Mouse (Mus musculus): ENCODE measurements around the gene Pnmt. TPM values are rescaled to one million over a fixed set of nuclear protein-coding genes. Genes with fewer than 3 reads are reported as not detected.

Gene Pnmt
- polyA plus RNA-seq, 1 experiment from 2014 or later: not detected

DNA sequence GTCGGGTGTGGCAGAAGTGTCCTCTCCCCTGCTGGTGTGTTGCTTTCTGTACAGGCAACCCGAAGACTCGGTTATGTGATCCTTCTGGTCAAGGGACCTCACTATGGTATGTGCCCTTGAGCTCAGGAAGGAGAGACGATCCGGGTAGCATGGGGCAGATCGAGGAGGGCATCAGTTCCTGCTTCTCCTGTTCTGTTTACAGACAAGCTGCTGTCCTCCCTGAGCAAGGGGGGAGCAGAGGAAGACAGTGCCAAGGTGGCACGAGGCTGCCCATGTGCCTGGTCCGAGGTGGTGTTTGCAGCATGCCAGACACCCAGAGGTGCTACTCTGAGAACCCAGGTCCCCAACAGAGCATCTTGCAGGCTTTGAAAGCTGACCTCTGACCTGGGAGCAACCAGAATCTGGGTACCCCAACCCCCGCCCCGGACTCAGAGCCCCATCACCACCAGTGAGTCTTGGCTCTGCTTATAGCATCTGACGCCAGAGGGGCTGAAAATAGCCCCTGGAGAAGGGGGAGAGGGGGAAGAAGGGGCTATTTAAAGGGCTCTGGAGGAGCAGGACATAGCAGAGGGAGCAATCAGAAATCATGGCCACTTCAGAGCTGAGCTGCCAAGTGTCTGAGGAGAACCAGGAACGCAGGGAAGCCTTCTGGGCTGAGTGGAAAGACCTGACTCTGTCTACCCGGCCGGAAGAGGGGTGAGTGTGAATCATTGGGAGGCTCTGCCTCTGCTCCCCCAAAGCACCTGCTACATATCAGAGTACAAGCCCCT is 2.8 kb upstream of the Pnmt start, which contains the start of gene Tcap:
Tcap (plus strand) TSS at position 551 of the 770 bp plus-strand sequence.
- H3K4me1 ChIP-seq (ENCODE audit: control insufficient read depth, insufficient read depth, low read length): no peaks in the 10 kb centered on the region
- no peak within 1 kb of the TSS for H3K4me2 ChIP-seq (replicated peaks; ENCODE audit: low read depth, low read length)
- WGBS: 62% methylated on average over 14 of the region's 14 CpGs
- no peak within 1 kb of the TSS for H3K27ac ChIP-seq (ENCODE audit: low read length)
- H3K9ac ChIP-seq (replicated peaks; ENCODE audit: low read depth, low read length): no peak within 1 kb of the TSS
- H3K27me3 ChIP-seq (ENCODE audit: control insufficient read depth, insufficient read depth, low read length): peaks cover 9% of the 10 kb centered on the region; the same call in 1 of the 2 replicates
- ATAC-seq (ENCODE audit: insufficient number of reproducible peaks, insufficient read depth, low FRiP score, low read depth): no peak
- H3K9me3 ChIP-seq (ENCODE audit: control insufficient read depth, low read depth, low read length): no peaks in the 10 kb centered on the region
- H3K4me3 ChIP-seq (ENCODE audit: low read depth, low read length): no peak within 1 kb of the TSS
- H3K36me3 ChIP-seq (ENCODE audit: control insufficient read depth, insufficient read depth, low read length): peaks cover 23% of the 10 kb centered on the region

DNA sequence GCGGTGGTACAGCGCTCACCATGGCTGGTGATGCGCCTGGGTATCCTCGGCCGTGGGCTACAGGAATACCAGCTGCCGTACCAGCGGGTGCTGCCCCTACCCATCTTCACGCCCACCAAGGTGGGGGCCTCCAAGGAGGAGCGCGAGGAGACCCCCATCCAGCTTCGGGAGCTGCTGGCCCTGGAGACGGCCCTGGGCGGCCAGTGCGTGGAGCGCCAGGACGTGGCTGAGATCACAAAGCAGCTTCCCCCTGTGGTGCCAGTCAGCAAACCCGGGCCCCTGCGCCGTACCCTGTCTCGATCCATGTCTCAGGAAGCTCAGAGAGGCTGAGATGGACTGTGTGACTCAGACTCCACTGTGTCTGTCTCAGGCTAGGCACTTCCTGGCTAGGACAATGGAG is 2.0 kb upstream of the Pnmt start:
- no peak for ATAC-seq (ENCODE audit: insufficient number of reproducible peaks, insufficient read depth, low FRiP score, low read depth)
- no peak overlapping the region for H3K27ac ChIP-seq (ENCODE audit: low read length)
- no peaks in the 10 kb centered on the region for H3K9me3 ChIP-seq (ENCODE audit: control insufficient read depth, low read depth, low read length)
- 82% methylated on average over 20 of the region's 20 CpGs for WGBS
- peaks cover 16% of the 10 kb centered on the region for H3K36me3 ChIP-seq (ENCODE audit: control insufficient read depth, insufficient read depth, low read length)
- H3K9ac ChIP-seq (replicated peaks; ENCODE audit: low read depth, low read length): no peak overlapping the region
- no peaks in the 10 kb centered on the region for H3K4me1 ChIP-seq (ENCODE audit: control insufficient read depth, insufficient read depth, low read length)
- H3K27me3 ChIP-seq (ENCODE audit: control insufficient read depth, insufficient read depth, low read length): peaks cover 9% of the 10 kb centered on the region; the same call in 1 of the 2 replicates
- no peak overlapping the region for H3K4me2 ChIP-seq (replicated peaks; ENCODE audit: low read depth, low read length)
- no peak overlapping the region for H3K4me3 ChIP-seq (ENCODE audit: low read depth, low read length)

DNA sequence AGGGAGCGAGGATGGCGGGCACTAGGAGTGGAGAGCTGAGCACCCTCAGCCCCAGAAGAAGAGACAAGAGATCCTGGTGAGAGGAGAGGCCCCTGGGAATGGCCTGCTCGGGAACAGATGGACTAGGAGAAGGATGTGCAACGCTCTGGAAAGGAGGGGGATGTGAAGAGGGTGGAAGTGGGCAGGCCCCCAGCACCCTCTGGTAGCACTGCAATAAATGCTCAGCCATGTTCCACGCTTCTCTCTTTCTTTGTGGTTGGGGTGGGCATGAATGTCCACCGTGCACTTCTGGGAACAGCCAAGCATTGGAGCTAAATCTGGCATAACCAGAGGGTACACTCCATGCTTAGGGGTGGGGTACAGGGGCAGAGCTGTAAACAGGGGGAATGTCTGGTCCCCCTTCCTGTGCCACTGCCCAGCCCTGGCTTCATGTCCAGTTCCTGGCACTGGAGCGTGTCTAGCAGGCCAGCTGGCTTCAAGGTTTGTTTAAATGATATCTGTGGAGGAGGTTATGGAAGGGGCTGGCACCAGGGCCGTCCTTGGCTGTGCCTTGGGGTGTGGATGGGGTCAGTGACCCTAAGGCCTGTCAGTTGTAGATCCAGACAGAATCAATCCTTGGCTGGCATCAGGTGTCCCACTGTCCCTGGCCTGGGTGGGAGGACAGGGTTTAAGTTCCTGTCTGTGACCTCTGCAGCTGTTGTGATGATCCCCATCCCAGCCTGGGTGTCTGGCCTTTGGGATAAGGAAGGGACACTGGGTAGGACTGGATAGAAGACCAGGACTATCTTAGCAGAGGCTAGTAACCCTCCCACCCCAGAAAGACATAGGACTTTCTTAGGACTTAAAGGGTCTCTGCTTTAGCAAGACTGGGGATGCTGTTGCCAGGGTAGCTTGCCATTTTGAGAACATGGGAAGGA is 1.3 kb upstream of the Pnmt start:
- Histone ChIP-seq H3K4me2 (replicated peaks; ENCODE audit: low read depth, low read length) (no peak overlapping the region), H3K27me3 (ENCODE audit: control insufficient read depth, insufficient read depth, low read length) (peaks cover 9% of the 10 kb centered on the region; the same call in 1 of the 2 replicates), H3K27ac (ENCODE audit: low read length) (no peak overlapping the region), H3K4me1 (ENCODE audit: control insufficient read depth, insufficient read depth, low read length) (no peaks in the 10 kb centered on the region), H3K4me3 (ENCODE audit: low read depth, low read length) (no peak overlapping the region), H3K9ac (replicated peaks; ENCODE audit: low read depth, low read length) (no peak overlapping the region), H3K9me3 (ENCODE audit: control insufficient read depth, low read depth, low read length) (no peaks in the 10 kb centered on the region), H3K36me3 (ENCODE audit: control insufficient read depth, insufficient read depth, low read length) (peaks cover 8% of the 10 kb centered on the region)
- ATAC-seq (ENCODE audit: insufficient number of reproducible peaks, insufficient read depth, low FRiP score, low read depth): no peak
- 64% methylated on average over 8 of the region's 8 CpGs for WGBS

DNA sequence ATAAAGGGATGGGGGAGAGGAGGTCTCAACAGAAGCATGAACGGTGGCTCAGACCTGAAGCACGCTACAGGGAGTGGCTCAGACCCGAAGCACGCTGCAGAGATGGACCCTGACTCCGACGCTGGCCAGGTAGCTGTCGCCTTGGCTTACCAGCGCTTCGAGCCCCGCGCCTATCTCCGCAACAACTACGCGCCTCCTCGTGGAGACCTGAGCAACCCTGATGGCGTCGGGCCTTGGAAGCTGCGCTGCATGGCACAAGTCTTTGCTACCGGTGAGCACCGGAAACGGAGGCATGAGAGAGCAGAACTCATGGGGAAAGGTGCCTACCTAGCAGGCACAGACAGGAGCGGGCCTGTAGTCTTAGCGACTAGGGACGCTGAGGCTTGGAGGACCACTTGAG is 346 bp downstream of the Pnmt start:
- 7% methylated on average over 24 of the region's 24 CpGs for WGBS
- ATAC-seq (ENCODE audit: insufficient number of reproducible peaks, insufficient read depth, low FRiP score, low read depth): no peak
- Histone ChIP-seq H3K9ac (replicated peaks; ENCODE audit: low read depth, low read length) (no peak overlapping the region), H3K9me3 (ENCODE audit: control insufficient read depth, low read depth, low read length) (no peaks in the 10 kb centered on the region), H3K4me2 (replicated peaks; ENCODE audit: low read depth, low read length) (no peak overlapping the region), H3K27ac (ENCODE audit: low read length) (no peak overlapping the region), H3K4me1 (ENCODE audit: control insufficient read depth, insufficient read depth, low read length) (no peaks in the 10 kb centered on the region), H3K4me3 (ENCODE audit: low read depth, low read length) (no peak overlapping the region), H3K36me3 (ENCODE audit: control insufficient read depth, insufficient read depth, low read length) (no peaks in the 10 kb centered on the region), H3K27me3 (ENCODE audit: control insufficient read depth, insufficient read depth, low read length) (peaks cover 9% of the 10 kb centered on the region; the same call in 1 of the 2 replicates)

DNA sequence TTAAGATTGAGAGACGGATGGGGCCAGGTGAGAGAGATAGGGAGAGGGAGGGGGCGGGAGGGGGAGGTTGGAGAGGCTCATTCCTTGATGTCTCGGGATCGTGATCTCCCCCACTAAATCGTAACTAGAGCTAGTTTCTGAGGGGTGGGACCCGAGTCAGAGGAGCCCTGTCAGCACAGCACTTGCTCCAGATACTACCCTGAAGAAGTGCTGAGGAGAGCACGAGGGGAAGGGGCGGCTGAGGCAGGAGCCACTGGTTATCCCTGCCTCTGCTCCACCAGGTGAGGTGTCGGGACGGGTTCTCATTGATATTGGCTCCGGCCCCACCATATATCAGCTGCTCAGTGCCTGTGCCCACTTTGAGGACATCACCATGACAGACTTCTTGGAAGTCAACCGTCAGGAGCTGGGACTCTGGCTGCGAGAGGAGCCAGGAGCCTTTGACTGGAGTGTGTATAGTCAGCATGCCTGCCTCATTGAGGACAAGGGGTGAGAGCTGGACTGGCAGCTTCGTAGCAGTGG is 867 bp downstream of the Pnmt start:
- H3K27me3 ChIP-seq (ENCODE audit: control insufficient read depth, insufficient read depth, low read length): peaks cover 9% of the 10 kb centered on the region; the same call in 1 of the 2 replicates
- H3K4me2 ChIP-seq (replicated peaks; ENCODE audit: low read depth, low read length): no peak overlapping the region
- H3K27ac ChIP-seq (ENCODE audit: low read length): no peak overlapping the region
- H3K9ac ChIP-seq (replicated peaks; ENCODE audit: low read depth, low read length): no peak overlapping the region
- no peak overlapping the region for H3K4me3 ChIP-seq (ENCODE audit: low read depth, low read length)
- 0 out of 2 replicates have a peak, but pooled peaks cover under 1% of the 10 kb centered on the region for H3K4me1 ChIP-seq (ENCODE audit: control insufficient read depth, insufficient read depth, low read length)
- no peaks in the 10 kb centered on the region for H3K36me3 ChIP-seq (ENCODE audit: control insufficient read depth, insufficient read depth, low read length)
- WGBS: 48% methylated on average over 14 of the region's 14 CpGs
- H3K9me3 ChIP-seq (ENCODE audit: control insufficient read depth, low read depth, low read length): no peaks in the 10 kb centered on the region
- ATAC-seq (ENCODE audit: insufficient number of reproducible peaks, insufficient read depth, low FRiP score, low read depth): no peak

DNA sequence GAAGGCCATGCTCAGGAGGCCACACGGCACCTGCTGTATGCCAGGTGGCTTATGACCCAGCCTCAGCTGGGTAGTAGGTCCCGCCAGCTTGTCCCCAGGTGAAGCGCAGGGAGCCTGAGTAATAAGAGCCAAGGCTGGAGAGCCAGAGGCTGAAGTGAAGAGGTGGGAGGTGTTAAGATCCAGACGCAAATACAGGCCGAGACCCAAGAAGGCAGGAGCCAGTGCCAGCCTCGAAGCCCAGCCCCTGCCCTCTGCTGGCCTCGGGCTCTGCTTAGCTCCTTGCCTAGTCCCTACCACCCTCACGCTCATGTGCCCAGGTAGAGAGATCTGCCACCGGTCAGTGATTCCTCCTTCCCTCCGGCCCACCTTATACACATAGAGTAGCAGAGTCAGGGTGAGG is 2.0 kb downstream of the Pnmt start:
- Histone ChIP-seq H3K4me1 (ENCODE audit: control insufficient read depth, insufficient read depth, low read length) (peaks cover 10% of the 10 kb centered on the region; the same call in 1 of the 2 replicates), H3K4me2 (replicated peaks; ENCODE audit: low read depth, low read length) (no peak overlapping the region), H3K27ac (ENCODE audit: low read length) (no peak overlapping the region), H3K36me3 (ENCODE audit: control insufficient read depth, insufficient read depth, low read length) (no peaks in the 10 kb centered on the region), H3K27me3 (ENCODE audit: control insufficient read depth, insufficient read depth, low read length) (peaks cover 9% of the 10 kb centered on the region; the same call in 1 of the 2 replicates), H3K9ac (replicated peaks; ENCODE audit: low read depth, low read length) (no peak overlapping the region), H3K4me3 (ENCODE audit: low read depth, low read length) (no peak overlapping the region), H3K9me3 (ENCODE audit: control insufficient read depth, low read depth, low read length) (no peaks in the 10 kb centered on the region)
- 74% methylated on average over 10 of the region's 10 CpGs for WGBS
- no peak for ATAC-seq (ENCODE audit: insufficient number of reproducible peaks, insufficient read depth, low FRiP score, low read depth)

DNA sequence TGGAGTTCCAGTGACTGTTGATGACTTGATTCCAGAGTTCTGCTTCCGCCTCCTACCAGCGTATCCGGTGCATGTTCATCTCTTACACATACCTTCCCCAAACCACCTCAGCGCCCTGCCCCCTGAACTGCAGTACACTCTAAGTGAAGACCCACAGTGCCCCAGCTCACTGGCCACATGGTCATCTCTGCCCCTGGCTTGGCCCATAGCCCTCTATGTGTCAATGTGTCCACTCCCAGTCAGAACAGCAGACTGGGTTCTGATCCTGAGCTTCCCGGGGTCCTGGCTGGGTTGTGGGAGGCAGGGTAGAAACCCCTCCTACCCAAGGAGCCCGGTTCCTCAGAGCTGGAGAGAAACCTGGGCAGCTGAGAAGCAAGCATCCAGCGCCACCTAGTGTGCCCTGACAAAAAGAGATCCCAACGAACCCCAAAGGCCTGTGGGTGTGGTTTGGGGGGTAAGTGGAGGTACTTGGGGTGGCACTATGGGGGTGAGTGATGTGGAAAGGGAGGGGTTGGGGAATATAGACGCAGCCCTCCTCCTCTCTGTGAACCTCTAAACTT is 3.1 kb downstream of the Pnmt start:
- WGBS: 28% methylated on average over 9 of the region's 9 CpGs
- Histone ChIP-seq H3K9me3 (ENCODE audit: control insufficient read depth, low read depth, low read length) (no peaks in the 10 kb centered on the region), H3K4me1 (ENCODE audit: control insufficient read depth, insufficient read depth, low read length) (peaks cover 20% of the 10 kb centered on the region; the same call in 1 of the 2 replicates), H3K27me3 (ENCODE audit: control insufficient read depth, insufficient read depth, low read length) (peaks cover 9% of the 10 kb centered on the region; the same call in 1 of the 2 replicates), H3K9ac (replicated peaks; ENCODE audit: low read depth, low read length) (no peak overlapping the region), H3K27ac (ENCODE audit: low read length) (no peak overlapping the region), H3K36me3 (ENCODE audit: control insufficient read depth, insufficient read depth, low read length) (no peaks in the 10 kb centered on the region), H3K4me3 (ENCODE audit: low read depth, low read length) (no peak overlapping the region), H3K4me2 (replicated peaks; ENCODE audit: low read depth, low read length) (no peak overlapping the region)
- ATAC-seq (ENCODE audit: insufficient number of reproducible peaks, insufficient read depth, low FRiP score, low read depth): no peak

DNA sequence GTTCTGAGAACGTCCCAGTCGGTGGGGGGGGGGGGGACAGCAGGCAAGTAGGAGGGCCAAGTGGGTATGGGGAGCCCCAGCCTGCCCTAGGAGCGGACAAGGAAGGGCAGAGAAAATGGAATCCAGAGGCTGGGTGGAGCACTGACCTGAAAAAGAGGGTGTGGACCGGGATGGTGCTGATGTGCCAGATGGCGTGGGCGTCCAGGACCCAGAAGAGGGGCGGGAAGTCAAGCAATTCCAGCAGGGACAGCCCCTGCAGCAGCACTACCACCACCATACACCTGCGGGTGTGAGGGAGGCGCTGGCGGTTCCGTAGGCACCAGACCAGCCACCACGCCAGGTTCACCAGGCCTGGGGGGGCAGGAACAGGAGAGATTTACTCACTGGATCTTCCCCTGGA is 3.9 kb downstream of the Pnmt start:
- H3K27ac ChIP-seq (ENCODE audit: low read length): no peak overlapping the region
- H3K36me3 ChIP-seq (ENCODE audit: control insufficient read depth, insufficient read depth, low read length): no peaks in the 10 kb centered on the region
- H3K27me3 ChIP-seq (ENCODE audit: control insufficient read depth, insufficient read depth, low read length): peaks cover 9% of the 10 kb centered on the region; the same call in 1 of the 2 replicates
- peaks cover 22% of the 10 kb centered on the region; the same call in 1 of the 2 replicates for H3K4me1 ChIP-seq (ENCODE audit: control insufficient read depth, insufficient read depth, low read length)
- H3K9me3 ChIP-seq (ENCODE audit: control insufficient read depth, low read depth, low read length): no peaks in the 10 kb centered on the region
- no peak overlapping the region for H3K4me3 ChIP-seq (ENCODE audit: low read depth, low read length)
- 65% methylated on average over 12 of the region's 12 CpGs for WGBS
- no peak overlapping the region for H3K4me2 ChIP-seq (replicated peaks; ENCODE audit: low read depth, low read length)
- ATAC-seq (ENCODE audit: insufficient number of reproducible peaks, insufficient read depth, low FRiP score, low read depth): no peak
- H3K9ac ChIP-seq (replicated peaks; ENCODE audit: low read depth, low read length): no peak overlapping the region

Data from stomach, embryonic 14.5 days (tissue).